Mouse (Mus musculus) heart, adult 2 months (tissue): ENCODE measurements around the gene Tsc1.

Experiments
- CTCF ChIP-seq: fragments of 200-600 bp; IDR thresholded peaks from 2 replicates; pipeline ENCODE4 v1.8.1; 2022; ENCODE audit warnings: antibody characterized with exemption, mild to moderate bottlenecking, moderate library complexity
- EP300 ChIP-seq: fragments of 200-500 bp; IDR thresholded peaks from 2 replicates; pipeline ENCODE4 v1.6.1; 2011; ENCODE audit warnings: low read depth, low read length, control low read depth; ENCODE audit not compliant: insufficient read depth
- POLR2A ChIP-seq: fragments of 200-500 bp; IDR thresholded peaks from 2 replicates; pipeline ENCODE4 v1.6.1; 2011; ENCODE audit warnings: mild to moderate bottlenecking, low read depth, low read length, control low read depth; ENCODE audit not compliant: insufficient read depth

DNA sequence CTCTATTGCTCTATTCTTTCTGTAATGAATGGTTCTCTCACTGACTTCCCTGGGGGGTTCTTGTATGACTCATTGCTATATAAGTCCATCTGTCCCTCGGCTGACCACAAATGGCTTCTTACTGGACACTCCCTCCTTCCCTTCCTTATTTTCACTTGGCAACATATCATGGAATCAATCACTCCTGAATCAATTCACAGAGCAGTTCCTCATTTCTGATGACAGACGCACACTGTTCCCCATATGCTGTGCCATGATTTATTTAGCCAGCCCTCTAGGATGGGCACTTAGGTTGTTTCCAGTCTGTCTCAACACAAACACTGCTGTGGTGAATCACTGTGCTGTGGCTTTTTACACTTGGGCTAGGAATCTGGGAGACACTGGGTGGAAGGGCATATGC is 49.5 kb upstream of the Tsc1 start:
- no peak for TF ChIP-seq POLR2A
- TF ChIP-seq CTCF: no peak
- TF ChIP-seq EP300: no peak
